Mouse (Mus musculus) embryo, embryonic 11 days (tissue): ENCODE measurements around the gene Gm31371.
"Not testable (repeated sequence)": the region's sequence is repeated elsewhere in the genome, so short reads cannot be mapped to it uniquely, and the experiment has no call there.

Experiments
- DNase-seq: peaks from one replicate; pipeline ENCODE4 v3.0.0-alpha.2; 2015

The Gm31371 gene

DNA sequence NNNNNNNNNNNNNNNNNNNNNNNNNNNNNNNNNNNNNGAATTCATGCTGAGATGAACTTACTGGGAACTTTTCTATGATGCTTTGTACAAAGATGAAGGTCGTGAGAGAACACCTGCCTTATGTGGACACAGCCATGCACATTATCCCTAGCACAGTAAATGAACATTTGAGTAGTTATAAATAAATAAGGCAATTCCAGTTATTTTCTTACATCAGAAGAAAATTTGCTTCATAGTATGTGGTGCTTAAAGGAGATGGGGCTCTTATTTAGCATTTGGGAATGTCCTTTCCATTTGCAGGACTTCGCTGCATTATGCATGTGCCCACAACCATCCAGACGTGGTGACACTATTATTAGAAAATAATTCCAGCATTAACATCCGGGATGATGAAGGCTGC, at the start of gene Gm31371:
Gene Gm31371 (plus strand): TSS at position 301 of the 400 bp plus-strand sequence.
- DNase-seq: not testable (repeated sequence)

DNA sequence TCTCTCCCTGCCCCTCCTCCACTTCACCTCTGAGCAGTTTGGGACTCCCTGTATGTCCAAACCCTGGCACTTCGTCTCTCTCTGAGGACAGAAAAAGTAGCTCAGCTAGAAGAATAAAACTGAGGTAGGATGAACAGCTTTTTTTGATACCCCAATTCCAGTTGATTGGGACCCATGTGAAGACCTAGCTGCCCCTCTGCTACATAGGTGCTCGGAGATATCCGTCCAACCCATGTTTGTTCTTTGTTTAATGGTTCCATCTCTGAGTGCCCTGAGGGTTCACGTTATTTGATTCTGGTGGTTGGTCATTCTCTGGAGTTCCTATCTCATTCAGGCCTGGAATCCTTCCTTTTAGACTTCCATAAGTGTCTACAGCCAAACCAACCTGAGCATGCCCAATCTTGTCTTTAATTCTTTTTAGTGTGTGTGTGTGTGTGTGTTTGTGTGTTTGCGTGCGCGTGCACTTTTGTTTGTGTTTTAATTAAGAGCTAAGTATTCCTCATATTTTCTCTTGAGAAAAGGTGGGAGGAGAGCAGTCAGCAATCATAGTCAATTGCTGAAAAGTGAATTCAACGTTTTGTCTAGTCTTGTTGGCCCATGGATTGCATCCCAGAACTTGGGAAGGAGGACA, 3.3 kb downstream of the Gm31371 start:
- not testable (repeated sequence) for DNase-seq

GRCm38 (mm10) chr8:19908841-19909321, 5.7 kb downstream of the Gm31371 start:
- not testable (repeated sequence) for DNase-seq

DNA sequence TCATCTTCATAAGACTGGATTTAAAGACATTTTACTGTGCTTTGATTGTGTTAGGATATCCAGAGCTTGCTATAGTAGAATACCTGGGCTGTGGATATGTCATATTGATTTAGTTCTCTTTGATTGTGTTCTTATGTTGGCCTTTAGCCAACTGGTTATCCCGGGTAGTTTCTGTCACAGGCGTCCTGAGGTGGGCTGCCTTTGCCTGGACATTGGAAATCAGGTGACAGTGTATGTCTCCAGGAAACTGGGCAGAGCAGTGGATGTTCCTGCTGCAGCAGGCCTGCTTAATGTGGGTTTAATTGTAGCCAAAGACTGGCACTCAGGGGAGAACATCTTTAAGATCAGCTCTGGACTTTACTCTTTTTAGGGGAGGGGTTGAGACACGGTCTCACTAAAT, 15.9 kb downstream of the Gm31371 start:
- not testable (repeated sequence) for DNase-seq

GRCm38 (mm10) chr8:19934274-19934673, 31.1 kb downstream of the Gm31371 start:
- not testable (repeated sequence) for DNase-seq

DNA sequence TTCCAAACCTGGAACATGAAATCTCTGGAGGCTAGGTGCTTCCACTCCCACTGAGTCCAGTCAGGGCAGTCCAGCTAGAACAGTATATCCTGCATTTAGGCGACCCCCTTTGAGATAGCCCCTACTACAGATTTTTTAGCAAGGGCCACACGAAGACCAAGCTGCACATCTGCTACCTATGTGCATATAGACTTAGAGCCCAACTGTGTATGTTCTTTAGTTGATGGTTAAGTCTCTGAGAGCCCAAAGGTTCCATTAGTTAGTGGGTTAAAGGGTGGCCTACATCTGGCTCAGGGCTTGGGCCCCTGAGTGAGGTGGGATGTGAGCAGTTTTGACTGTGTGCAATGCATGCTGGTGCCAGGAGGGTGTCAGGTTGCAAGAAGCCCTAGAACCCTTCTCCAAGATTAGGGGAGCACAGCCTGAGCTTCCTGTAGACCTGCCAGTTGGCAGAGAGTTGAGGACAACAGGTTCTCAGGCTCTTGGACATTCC, 32.4 kb downstream of the Gm31371 start:
- DNase-seq: not testable (repeated sequence)

DNA sequence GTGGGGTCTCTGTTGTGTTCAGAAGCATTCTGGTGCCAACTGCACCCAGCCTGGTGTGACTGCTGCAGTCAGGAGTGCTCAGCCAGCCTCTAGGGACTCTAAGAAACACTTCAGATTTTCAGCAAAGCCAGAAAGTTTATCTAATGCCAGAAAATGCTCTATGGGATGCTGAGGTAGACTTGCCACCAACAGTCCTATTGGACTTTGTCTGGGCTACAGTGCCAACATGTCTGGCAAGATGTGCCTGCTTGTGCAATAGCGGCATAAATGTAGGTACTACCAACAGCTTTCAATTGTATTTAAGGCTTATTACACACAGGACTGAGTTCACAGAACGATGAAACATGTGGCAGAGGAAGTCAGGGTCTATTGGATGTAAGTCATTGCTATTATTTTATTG, 57.7 kb downstream of the Gm31371 start:
- no peak for DNase-seq

DNA sequence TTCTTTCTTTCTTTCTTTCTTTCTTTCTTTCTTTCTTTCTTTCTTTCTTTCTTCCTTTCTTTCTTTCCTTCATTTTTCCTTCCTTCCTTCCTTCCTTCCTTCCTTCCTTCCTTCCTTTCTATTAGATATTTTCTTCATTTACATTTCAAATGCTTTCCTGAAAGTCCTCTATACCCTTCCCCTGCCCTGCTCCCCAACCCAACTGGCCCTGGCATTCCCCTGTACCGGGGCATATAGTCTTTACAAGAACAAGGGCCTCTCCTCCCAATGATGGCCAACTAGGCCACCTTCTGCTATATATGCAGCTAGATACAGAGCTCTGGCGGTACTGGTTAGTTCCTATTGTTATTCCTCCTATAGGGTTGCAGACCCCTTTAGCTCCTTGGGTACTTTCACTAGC, 60.6 kb downstream of the Gm31371 start:
- DNase-seq: not testable (repeated sequence)

- DNase-seq: not testable (repeated sequence)
Measured at GRCm38 (mm10) chr8:19968151-19968550, 65.0 kb downstream of the Gm31371 start.

- DNase-seq: not testable (repeated sequence)
Measured at GRCm38 (mm10) chr8:19975237-19975636, 72.0 kb downstream of the Gm31371 start.
